Mouse (Mus musculus): ENCODE measurements around the gene Etl4.

DNA sequence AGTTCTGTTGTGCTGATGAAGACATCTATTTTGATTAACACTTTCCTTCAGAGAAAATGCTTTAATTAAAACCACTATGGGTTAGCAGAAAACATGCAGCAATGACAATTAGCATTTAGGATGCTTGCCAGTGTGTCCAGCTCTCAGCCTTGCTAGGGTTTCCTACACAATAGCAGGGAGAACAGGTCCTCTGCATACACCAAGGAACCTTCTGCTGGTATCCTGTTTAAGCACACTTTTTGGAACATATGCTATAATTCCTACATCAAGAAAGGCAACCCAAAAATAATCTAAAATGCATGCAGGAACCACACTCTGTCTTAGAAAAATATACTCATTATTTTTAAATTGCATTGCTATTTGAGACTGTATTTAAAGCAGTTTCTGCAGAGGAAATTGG is 673.5 kb downstream of the Etl4 start:
- TF ChIP-seq CTCF (IDR thresholded peaks at IDR 0.05; ENCODE audit: low read depth) (no peak), EP300 (IDR thresholded peaks at IDR 0.05; ENCODE audit: low read depth) (no peak)

All from heart, postnatal 0 days (tissue).